Mouse (Mus musculus): ENCODE measurements at regions not wholly inside any gene's neighbourhood (a gene's known extent, or its start where the extent isn't known, plus 50 kb on each side); places are given as distances from the start of the nearest gene placed in this dataset.

GRCm38 (mm10) chr16:93193921-93194481 is 368.1 kb upstream of the Runx1 start:
- TF ChIP-seq EP300 (IDR thresholded peaks at IDR 0.05; ENCODE audit: insufficient read depth, low read depth, low read length) (no peak), POLR2A (IDR thresholded peaks at IDR 0.05; ENCODE audit: insufficient read depth, low read length) (no peak), CTCF (IDR thresholded peaks at IDR 0.05; ENCODE audit: low read depth, low read length) (no peak)
